In the genomic region with DNA sequence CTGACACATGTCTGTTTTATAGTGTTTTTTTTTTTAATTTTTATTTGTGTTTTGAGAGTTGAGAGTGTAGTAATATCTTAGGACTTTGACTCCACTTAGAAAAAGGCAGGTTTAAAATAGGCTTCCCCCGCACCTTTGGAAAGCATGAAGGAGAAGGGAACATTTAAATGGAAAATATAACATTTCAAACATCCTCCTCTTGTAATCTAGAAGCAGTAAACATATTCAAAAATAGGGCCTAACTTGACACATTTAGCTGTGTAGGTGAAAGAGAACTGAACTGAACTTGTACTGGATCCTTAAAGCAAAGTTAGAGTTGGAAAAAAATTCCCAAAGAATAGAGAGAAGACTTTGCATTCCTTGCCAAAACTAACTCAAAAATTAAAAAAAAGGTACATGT, we compare ENCODE assay signal across 14 mouse cellular contexts.
DNase-seq lines count a peak whose midpoint lies in the region.
"Had no signal": no experiment of that assay in that cellular context is flagged by ENCODE, and none has a peak within 500 bp of the region (broad histone marks: within the 10 kb centered on the region; RNA-seq: fewer than 3 reads in every experiment).

No protein-coding gene starts in this region.

- DNase-seq in frontal cortex, adult 2 months (ENCODE audit: extremely low spot score in 1 of 2, low spot score in 1 of 2): peak; percentile 5 to 10
- no peak for DNase-seq in frontal cortex, postnatal 25 days (ENCODE audit: low spot score in 2 of 2)
- DNase-seq in right cerebral cortex, adult 18-20 months: peak; percentile 12
- no peak for DNase-seq in right cerebral cortex, adult 2 months (ENCODE audit: low spot score in 2 of 2)
- peak; percentile 42 for DNase-seq in telencephalon, adult 2 months (ENCODE audit: low read depth, low spot score)
- DNase-seq in layer of hippocampus, adult 9-10 months (ENCODE audit: low spot score): no peak
- DNase-seq: adrenal gland, adult 2 months; adrenal gland, postnatal 10 days; adrenal gland, postnatal 25 days; cerebellum, adult 11-12 months; cerebellum, adult 2 months; cerebellum, adult 9-10 months; cerebellum, postnatal 10 days; cerebellum, postnatal 25 days had no signal

Comparison
In these comparisons a context has a peak if more than half of its experiments do, and no peak if none do; other contexts are left out.
1. DNase-seq: peak in frontal cortex, adult 2 months (2 of 2), right cerebral cortex, adult 18-20 months (single experiment) and telencephalon, adult 2 months (single experiment); none in frontal cortex, postnatal 25 days (0 of 2), right cerebral cortex, adult 2 months (0 of 2) and layer of hippocampus, adult 9-10 months (single experiment).